ENCODE assay signal across 7 mouse cellular contexts in genomic region chr9:88482230-88482828, GRCm38 (mm10). TPM values are rescaled to one million over a fixed set of nuclear protein-coding genes. Genes with fewer than 3 reads are reported as not detected.
A peak's percentile ranks its signal among the peaks of the same experiment; 100 is the strongest.
DNase-seq lines count a peak whose midpoint lies in the region; ATAC-seq lines count a peak whose summit lies in the region.
"Not testable (repeated sequence)": the region's sequence is repeated elsewhere in the genome, so short reads cannot be mapped to it uniquely, and the experiment has no call there.

Syncrip (minus strand) TSS chr9:88482574.

- intact Hi-C loops in gastrocnemius, postnatal 36 days (cut with DNase I), result not testable (repeated sequence)
- intact Hi-C loops in left cerebral cortex, postnatal 25 days (cut with DNase I), result loop anchor here (1.0 to 5.0 kb wide), 3 partner anchors 40 to 1630 kb away; partner anchors contain the start of gene Morf4l1

- peak within 1 kb of the TSS; percentile 99 for H3K27ac ChIP-seq in intestine, embryonic 15.5 days
- H3K27ac ChIP-seq in midbrain, embryonic 10.5 days (replicated peaks), result peak within 1 kb of the TSS; percentile 99

- H3K4me3 ChIP-seq in intestine, embryonic 15.5 days (replicated peaks), result peak within 1 kb of the TSS; percentile 100
- peak within 1 kb of the TSS; percentile 100 for H3K4me3 ChIP-seq in midbrain, embryonic 10.5 days

- H3K27me3 ChIP-seq in intestine, embryonic 15.5 days (replicated peaks); midbrain, embryonic 10.5 days (ENCODE audit: low read depth, poor library complexity, severe bottlenecking): not testable (repeated sequence)

- H3K9ac ChIP-seq in intestine, embryonic 15.5 days, result peak within 1 kb of the TSS; percentile 96

- ATAC-seq in intestine, embryonic 15.5 days, result peak; percentile 96

- peak within 1 kb of the TSS; percentile 63 for H3K4me2 ChIP-seq in intestine, embryonic 15.5 days (replicated peaks)

- H3K36me3 ChIP-seq in intestine, embryonic 15.5 days, result not testable (repeated sequence)
- peaks cover 30% of the 10 kb centered on the region for H3K36me3 ChIP-seq in midbrain, embryonic 10.5 days

- peak; percentile 89 to 93 for DNase-seq in adrenal gland, adult 18-20 months (ENCODE audit: low spot score in 2 of 2)
- DNase-seq in embryo, embryonic 11 days, result peak; percentile 96
- peak; percentile 86 to 91 for DNase-seq in gastrocnemius, postnatal 36 days
- DNase-seq in left cerebral cortex, postnatal 25 days (ENCODE audit: low spot score in 2 of 2), result peak; percentile 87 to 94
- peak; percentile 98 for DNase-seq in midbrain, embryonic 10.5 days (ENCODE audit: low spot score)
- DNase-seq in right cerebral cortex, postnatal 4 days, result peak; percentile 94

- H3K9me3 ChIP-seq in intestine, embryonic 15.5 days; midbrain, embryonic 10.5 days (replicated peaks): not testable (repeated sequence)

- not testable (repeated sequence) for H3K4me1 ChIP-seq in intestine, embryonic 15.5 days (replicated peaks)
- peaks cover 25% of the 10 kb centered on the region for H3K4me1 ChIP-seq in midbrain, embryonic 10.5 days

- WGBS in intestine, embryonic 15.5 days, result under 1% methylated on average over 58 of the region's 68 CpGs
- under 1% methylated on average over 57 of the region's 68 CpGs for WGBS in midbrain, embryonic 10.5 days

RNA-seq across cellular contexts. Expression of gene Syncrip, which starts in this region (rescaled TPM):
- 10 to 100 TPM; 72.3 to 93.0 TPM for total RNA-seq in adrenal gland, adult 18-20 months (2021)
- 10 to 100 TPM; 34.9 to 55.0 TPM for total RNA-seq in gastrocnemius, postnatal 36 days (2021)
- 78.3 and 98.9 TPM in 2 replicates for polyA plus RNA-seq in intestine, embryonic 15.5 days (2015; fragmentation: Nextera tagmentation; extraction: Ambion mirVana)
- 10 to 100 TPM; 67.6 to 68.3 TPM for total RNA-seq in left cerebral cortex, postnatal 25 days (2021)
- 110 and 115 TPM in 2 replicates for polyA plus RNA-seq in midbrain, embryonic 10.5 days (2016; fragmentation: Nextera tagmentation; extraction: Ambion mirVana)

Comparison
In these comparisons a context has a peak if more than half of its experiments do, and no peak if none do; other contexts are left out.
1. Peak in every context shown above with its lines: DNase-seq, ATAC-seq, H3K4me3 ChIP-seq and H3K27ac ChIP-seq.